Mouse (Mus musculus) heart, embryonic 12.5 days (tissue): ENCODE results near the gene Lefty1. TPM values are rescaled to one million over a fixed set of nuclear protein-coding genes. Genes with fewer than 3 reads are reported as not detected.
"Not testable (repeated sequence)": the region's sequence is repeated elsewhere in the genome, so short reads cannot be mapped to it uniquely, and the experiment has no call there.

ENCODE experiments used
- ATAC-seq: fragments of 200-750 bp; cut with Nextera tagmentation; 2 replicates; pipeline ENCODE4 v1.8.0; 2017; ENCODE audit warnings: moderate TSS enrichment, moderate library complexity; ENCODE audit not compliant: insufficient number of reproducible peaks, low FRiP score
- H3K27ac ChIP-seq: fragments of 300-500 bp; sonication (generic); 2 replicates; pipeline ENCODE4 v1.5.1; 2016; ENCODE audit warnings: mild to moderate bottlenecking, moderate library complexity; ENCODE audit not compliant: poor library complexity, severe bottlenecking
- H3K27me3 ChIP-seq: fragments of 300-500 bp; sonication (generic); replicated peaks from 2 replicates; pipeline ENCODE4 v1.6.1; 2016; ENCODE audit warnings: mild to moderate bottlenecking, moderate library complexity
- H3K36me3 ChIP-seq: fragments of 300-500 bp; sonication (generic); 2 replicates; pipeline ENCODE4 v1.6.1; 2016; ENCODE audit warnings: mild to moderate bottlenecking, moderate library complexity
- H3K4me1 ChIP-seq: fragments of 300-500 bp; sonication (generic); replicated peaks from 2 replicates; pipeline ENCODE4 v1.6.1; 2016; ENCODE audit warnings: mild to moderate bottlenecking
- H3K4me2 ChIP-seq: fragments of 300-500 bp; sonication (generic); 2 replicates; pipeline ENCODE4 v1.6.1; 2016; ENCODE audit warnings: mild to moderate bottlenecking, moderate library complexity
- H3K4me3 ChIP-seq: fragments of 300-500 bp; sonication (generic); 2 replicates; pipeline ENCODE4 v1.5.1; 2016; ENCODE audit warnings: mild to moderate bottlenecking
- H3K9ac ChIP-seq: fragments of 300-500 bp; sonication (generic); 2 replicates; pipeline ENCODE4 v1.6.1; 2016; ENCODE audit warnings: mild to moderate bottlenecking, moderate library complexity
- H3K9me3 ChIP-seq: fragments of 300-500 bp; sonication (generic); replicated peaks from 2 replicates; pipeline ENCODE4 v1.6.1; 2016; ENCODE audit warnings: mild to moderate bottlenecking, moderate library complexity
- WGBS: fragments of 180-500 bp; shearing (Covaris S2); methylation state at CpG from one replicate; pipeline ENCODE4 v1.1.7; 2016; 5-methylcytosine and 5-hydroxymethylcytosine counted together
- polyA plus RNA-seq: library from polyadenylated mRNA; unstranded; fragments of >200 nt; fragmentation: Nextera tagmentation; extraction: Ambion mirVana; gene quantifications from 2 replicates; pipeline ENCODE4 v1.2.1, GENCODE M21; 2016

The Lefty1 gene
- polyA plus RNA-seq, 1 experiment from 2014 or later = 1.00 TPM

DNA sequence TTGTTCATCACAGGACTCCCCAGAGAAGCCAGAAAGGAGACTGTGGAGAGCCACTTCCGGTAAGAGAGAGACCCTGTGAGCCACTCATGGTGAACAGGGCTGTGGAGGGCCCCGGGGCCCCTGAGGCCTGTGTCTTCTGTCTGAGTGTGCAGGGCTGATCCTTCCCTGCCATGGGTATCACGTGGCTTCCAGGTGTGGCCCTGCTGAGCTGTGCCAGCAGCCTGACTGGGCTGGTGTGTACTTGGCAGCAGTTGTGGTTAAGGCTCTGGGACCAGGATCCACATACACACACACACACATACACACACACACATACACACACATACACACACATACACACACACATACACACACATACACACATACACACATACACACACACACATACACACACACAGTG lies 23.2 kb downstream of the Lefty1 start:
- Histone ChIP-seq H3K27me3 (no peaks in the 10 kb centered on the region), H3K4me1 (no peaks in the 10 kb centered on the region), H3K36me3 (peaks cover 89% of the 10 kb centered on the region), H3K9ac (no peak overlapping the region), H3K4me2 (no peak overlapping the region), H3K27ac (no peak overlapping the region), H3K9me3 (no peaks in the 10 kb centered on the region), H3K4me3 (no peak overlapping the region)
- ATAC-seq = no peak
- WGBS = 79% methylated on average over 3 of the region's 3 CpGs

DNA sequence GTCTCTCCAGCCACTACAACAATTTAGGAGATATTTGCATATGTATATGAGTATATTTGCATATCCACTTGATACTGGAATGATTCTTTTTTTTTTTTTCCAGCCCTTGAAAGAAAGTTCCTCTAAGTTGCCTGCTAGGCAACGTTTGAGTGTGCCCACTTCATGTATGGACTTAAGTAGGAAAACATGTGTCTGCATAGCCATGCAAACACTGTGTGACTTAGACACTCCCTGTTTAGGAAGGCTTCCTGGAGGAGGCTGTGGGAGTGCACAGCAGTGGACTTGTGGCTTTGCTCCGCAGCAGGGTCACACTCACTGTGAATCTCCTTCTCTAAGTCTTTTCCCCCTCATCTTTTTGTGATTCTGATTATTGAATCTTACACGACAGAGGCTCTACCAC lies 24.0 kb downstream of the Lefty1 start:
- Histone ChIP-seq H3K27ac (no peak overlapping the region), H3K9me3 (no peaks in the 10 kb centered on the region), H3K36me3 (peaks cover 89% of the 10 kb centered on the region), H3K4me1 (no peaks in the 10 kb centered on the region), H3K4me2 (no peak overlapping the region), H3K27me3 (no peaks in the 10 kb centered on the region), H3K4me3 (no peak overlapping the region), H3K9ac (no peak overlapping the region)
- WGBS = 68% methylated on average over 3 of the region's 3 CpGs
- ATAC-seq = no peak

DNA sequence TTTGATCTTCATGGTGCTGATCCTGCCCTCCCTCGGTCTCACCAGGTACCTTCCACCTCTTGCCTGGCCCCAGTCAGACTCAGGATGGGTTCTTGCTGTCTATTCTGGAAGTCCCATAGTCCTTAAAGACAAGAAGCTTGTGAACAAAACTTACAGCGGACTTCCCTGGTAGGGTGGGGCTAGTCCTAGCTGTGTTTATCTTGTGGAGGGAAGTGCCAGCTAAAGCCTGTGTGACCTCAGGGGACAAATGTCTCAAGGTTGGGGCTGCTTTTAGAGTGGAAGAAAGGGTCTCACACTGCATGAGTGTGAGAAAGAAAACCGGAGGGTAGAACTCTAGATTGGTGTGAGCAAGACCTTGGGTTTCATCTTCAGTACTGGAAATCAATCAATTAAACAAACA lies 31.0 kb downstream of the Lefty1 start:
- Histone ChIP-seq H3K36me3 (peaks cover 83% of the 10 kb centered on the region), H3K27ac (no peak overlapping the region), H3K9ac (no peak overlapping the region), H3K4me2 (no peak overlapping the region), H3K9me3 (no peaks in the 10 kb centered on the region), H3K27me3 (no peaks in the 10 kb centered on the region), H3K4me3 (no peak overlapping the region), H3K4me1 (peaks cover 16% of the 10 kb centered on the region)
- no peak for ATAC-seq
- WGBS = 83% methylated on average over 3 of the region's 3 CpGs

DNA sequence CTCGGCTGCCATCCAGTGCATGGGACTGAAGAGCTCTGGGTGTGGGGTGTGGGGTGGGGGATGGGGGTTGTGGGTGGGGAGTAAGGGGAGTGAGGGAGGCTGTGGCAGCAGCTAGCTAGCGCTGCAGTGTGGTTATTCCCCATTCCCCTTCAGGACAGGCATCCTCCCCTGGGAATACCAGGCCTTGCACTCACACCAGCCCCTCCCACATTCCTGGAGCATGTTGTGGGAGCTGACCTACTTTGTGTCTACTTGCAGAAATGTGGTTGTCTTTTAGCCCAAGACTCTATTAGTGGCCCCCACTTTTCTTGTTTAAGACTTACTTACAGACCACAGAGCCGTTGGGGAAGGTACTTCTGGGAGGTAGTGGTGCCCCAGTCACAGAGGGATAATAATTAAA lies 31.7 kb downstream of the Lefty1 start:
- peaks cover 80% of the 10 kb centered on the region for H3K36me3 ChIP-seq

DNA sequence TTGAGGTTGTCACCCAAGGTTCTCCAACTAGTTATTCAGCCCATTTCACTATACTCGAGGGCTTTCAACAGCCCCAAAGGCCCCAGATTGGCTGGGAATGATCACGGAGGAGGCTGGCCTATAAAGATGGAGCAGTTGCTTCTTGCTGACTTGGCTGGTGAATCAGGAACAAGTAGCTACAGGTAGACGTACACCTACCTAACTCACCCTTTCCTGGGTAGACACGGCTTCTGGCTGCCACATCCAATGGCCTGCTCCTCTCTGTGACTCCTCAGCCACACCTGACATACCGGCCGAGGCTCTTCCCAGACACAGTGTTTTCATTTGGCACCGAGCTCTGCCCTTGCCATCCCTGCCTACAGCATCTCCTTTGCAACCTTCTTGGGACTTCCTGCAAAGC lies 32.4 kb downstream of the Lefty1 start:
- no peak overlapping the region for H3K4me2 ChIP-seq
- H3K27ac ChIP-seq = no peak overlapping the region
- no peak overlapping the region for H3K4me3 ChIP-seq
- no peaks in the 10 kb centered on the region for H3K9me3 ChIP-seq
- no peaks in the 10 kb centered on the region for H3K27me3 ChIP-seq
- H3K9ac ChIP-seq = no peak overlapping the region
- peaks cover 79% of the 10 kb centered on the region for H3K36me3 ChIP-seq
- ATAC-seq = no peak
- 86% methylated on average over 7 of the region's 7 CpGs for WGBS
- H3K4me1 ChIP-seq = peaks cover 16% of the 10 kb centered on the region

More for the DNA sequence above, 31.7 kb downstream of the Lefty1 start:
- H3K27ac ChIP-seq = no peak overlapping the region
- H3K9ac ChIP-seq = no peak overlapping the region
- H3K4me2 ChIP-seq = no peak overlapping the region
- H3K4me3 ChIP-seq = no peak overlapping the region
- peaks cover 16% of the 10 kb centered on the region for H3K4me1 ChIP-seq
- no peaks in the 10 kb centered on the region for H3K27me3 ChIP-seq
- no peak for ATAC-seq
- H3K9me3 ChIP-seq = no peaks in the 10 kb centered on the region
- WGBS = 35% methylated on average over 3 of the region's 3 CpGs

DNA sequence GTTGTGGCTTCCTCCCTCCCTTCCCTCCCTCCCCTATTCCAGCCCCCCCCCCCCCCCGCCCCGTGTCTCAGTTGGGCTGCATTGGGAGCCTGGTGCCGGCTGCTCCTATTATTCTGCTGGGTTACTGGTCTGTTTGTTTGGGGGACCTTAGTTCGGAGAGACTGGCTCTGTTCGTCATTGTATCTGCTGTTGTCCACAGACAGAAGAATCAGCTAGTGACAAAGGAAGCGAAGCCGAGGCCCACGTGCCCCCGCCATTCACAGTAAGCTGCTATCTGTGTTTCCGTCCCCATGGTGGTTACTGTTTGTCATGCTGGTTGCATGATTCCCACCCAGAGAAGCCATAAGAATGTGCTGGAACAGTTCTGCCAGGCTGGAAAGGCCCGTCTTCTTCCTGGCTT lies 38.1 kb downstream of the Lefty1 start:
- H3K4me1 ChIP-seq = peaks cover 12% of the 10 kb centered on the region
- no peaks in the 10 kb centered on the region for H3K27me3 ChIP-seq
- ATAC-seq = no peak
- WGBS = 72% methylated on average over 10 of the region's 11 CpGs
- no peak overlapping the region for H3K4me2 ChIP-seq
- peaks cover 43% of the 10 kb centered on the region for H3K36me3 ChIP-seq
- H3K9me3 ChIP-seq = no peaks in the 10 kb centered on the region
- no peak overlapping the region for H3K9ac ChIP-seq
- no peak overlapping the region for H3K4me3 ChIP-seq
- no peak overlapping the region for H3K27ac ChIP-seq

DNA sequence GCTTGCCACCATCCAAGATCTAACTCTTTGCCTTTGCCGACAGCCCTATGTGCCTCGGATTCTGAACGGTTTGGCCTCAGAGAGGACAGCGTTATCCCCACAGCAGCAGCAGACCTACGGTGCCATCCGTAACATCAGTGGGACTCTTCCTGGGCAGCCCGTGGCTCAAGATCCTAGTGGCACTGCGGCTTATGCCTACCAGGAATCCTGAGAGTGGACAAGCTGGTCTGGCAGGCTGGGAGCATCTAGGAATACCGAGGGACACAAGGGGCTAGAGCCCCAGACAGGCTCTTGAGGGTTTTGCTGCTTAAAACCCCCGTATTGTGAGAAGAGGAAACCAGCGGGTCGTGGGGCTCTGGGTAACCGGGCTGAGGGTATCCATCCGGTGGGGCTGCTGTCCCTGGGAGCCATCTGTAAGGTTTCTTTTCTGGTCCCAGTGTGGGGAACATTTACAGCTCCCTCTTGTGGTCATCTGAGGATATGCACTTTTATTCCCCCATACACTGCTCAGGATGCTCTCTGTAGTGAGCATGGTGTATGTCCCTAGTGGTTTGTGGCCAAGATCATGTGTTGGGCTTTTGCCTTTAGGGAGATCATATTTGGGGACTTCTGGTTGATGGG lies 39.4 kb downstream of the Lefty1 start:
- ATAC-seq = peak; percentile 47; the same call in 1 of the 2 replicates
- H3K36me3 ChIP-seq = peaks cover 35% of the 10 kb centered on the region
- H3K27me3 ChIP-seq = no peaks in the 10 kb centered on the region
- no peak overlapping the region for H3K9ac ChIP-seq
- no peak overlapping the region for H3K4me2 ChIP-seq
- 61% methylated on average over 14 of the region's 14 CpGs for WGBS
- no peaks in the 10 kb centered on the region for H3K9me3 ChIP-seq
- H3K4me3 ChIP-seq = no peak overlapping the region
- H3K4me1 ChIP-seq = peaks cover 9% of the 10 kb centered on the region
- no peak overlapping the region for H3K27ac ChIP-seq

DNA sequence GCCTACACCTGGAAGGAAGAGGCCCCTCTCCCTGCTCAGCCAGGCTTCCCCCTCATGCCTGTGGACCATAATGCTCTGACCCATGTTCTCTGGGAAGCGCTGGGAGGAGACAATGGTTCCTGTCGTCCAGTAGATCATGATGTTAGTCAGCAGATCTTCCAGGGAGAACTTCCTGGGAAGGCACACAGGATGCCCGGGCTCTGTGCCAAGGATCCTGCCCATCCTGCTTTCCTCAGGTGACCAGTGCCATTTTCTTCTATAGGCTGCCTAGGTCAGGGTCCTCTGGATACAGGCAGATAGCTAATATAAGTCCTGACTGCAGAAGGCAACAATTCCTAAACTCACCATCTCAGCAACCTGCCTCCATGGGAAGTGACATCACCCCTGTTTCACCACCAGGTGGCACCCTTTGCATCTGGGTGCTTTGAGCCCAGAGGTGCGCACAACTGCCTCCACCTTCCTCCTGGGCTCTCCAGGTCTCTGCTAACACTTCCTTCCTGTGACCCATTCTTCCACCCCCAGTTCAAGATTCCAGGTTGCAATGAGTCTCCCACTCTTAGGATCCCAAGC lies 41.4 kb downstream of the Lefty1 start:
- H3K9ac ChIP-seq = no peak overlapping the region
- no peak for ATAC-seq
- no peaks in the 10 kb centered on the region for H3K27me3 ChIP-seq
- no peaks in the 10 kb centered on the region for H3K9me3 ChIP-seq
- H3K36me3 ChIP-seq = peaks cover 19% of the 10 kb centered on the region
- H3K4me3 ChIP-seq = no peak overlapping the region
- no peak overlapping the region for H3K4me2 ChIP-seq
- 67% methylated on average over 4 of the region's 4 CpGs for WGBS
- H3K4me1 ChIP-seq = no peaks in the 10 kb centered on the region
- H3K27ac ChIP-seq = no peak overlapping the region

DNA sequence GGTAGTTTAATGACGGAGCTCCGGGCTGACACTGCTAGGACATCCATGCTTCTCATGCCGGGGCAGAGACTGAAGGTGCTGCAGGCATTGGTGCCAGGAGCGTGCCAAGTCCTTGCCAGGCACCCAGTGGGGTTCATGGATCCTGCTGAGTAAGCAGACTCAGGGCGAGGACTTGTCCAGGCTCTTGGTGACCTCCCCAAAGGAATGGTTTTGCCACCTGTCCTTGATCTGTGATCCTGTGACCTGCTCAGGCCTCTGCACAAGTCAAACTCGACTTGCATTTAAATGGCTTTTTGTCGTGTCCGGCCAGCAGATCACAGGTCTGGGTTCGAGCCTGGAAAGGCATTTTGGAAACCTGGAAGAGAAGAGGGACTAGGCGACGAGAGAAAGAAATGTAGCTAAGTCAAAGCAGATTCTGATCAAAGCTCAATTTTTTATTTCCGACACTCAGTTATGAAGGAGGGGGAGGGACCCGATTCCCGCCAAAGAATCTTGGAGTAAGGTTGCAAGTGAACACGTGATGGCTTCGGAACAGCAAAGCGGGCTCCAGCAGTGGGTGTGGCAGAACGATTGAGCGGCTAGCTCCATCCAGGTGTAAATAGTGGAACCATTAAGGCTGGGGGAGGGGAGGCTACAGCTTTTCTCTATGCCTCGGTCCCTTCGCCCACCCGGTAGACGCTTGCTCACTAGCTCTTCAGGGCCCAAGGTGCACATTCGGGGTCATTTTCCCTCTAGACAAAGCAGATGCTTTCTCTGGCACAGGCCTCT lies 44.8 kb downstream of the Lefty1 start:
- Histone ChIP-seq H3K27me3 (no peaks in the 10 kb centered on the region; the same call in 1 of the 2 replicates), H3K4me3 (no peak overlapping the region), H3K4me2 (no peak overlapping the region), H3K9ac (no peak overlapping the region), H3K27ac (no peak overlapping the region), H3K36me3 (no peaks in the 10 kb centered on the region), H3K9me3 (no peaks in the 10 kb centered on the region), H3K4me1 (no peaks in the 10 kb centered on the region)
- 78% methylated on average over 24 of the region's 24 CpGs for WGBS
- ATAC-seq = no peak

DNA sequence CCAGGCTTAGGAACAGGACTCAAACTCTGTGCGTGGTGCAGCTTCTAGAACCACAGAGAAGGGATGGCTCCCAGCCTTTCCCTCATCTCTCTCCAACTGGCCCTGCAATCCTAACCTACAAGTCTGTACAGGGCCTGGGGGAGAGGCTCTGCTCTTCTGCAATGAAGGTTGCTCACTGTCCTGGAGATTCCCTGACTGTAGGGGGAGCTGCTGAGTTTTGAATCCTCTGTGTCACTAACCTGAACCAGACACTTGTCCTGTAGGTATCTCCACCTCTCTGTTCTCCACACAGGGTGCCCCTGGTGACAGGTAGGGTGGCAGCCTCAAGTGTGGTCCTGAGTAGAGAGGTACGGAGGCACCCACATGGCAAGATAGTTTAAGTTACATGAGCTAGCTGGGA lies 45.6 kb downstream of the Lefty1 start:
- Histone ChIP-seq H3K9ac (no peak overlapping the region), H3K9me3 (no peaks in the 10 kb centered on the region), H3K4me1 (no peaks in the 10 kb centered on the region), H3K36me3 (no peaks in the 10 kb centered on the region), H3K27ac (no peak overlapping the region), H3K4me3 (no peak overlapping the region), H3K4me2 (no peak overlapping the region), H3K27me3 (no peaks in the 10 kb centered on the region; the same call in 1 of the 2 replicates)
- ATAC-seq = no peak
- WGBS = 52% methylated on average over 2 of the region's 2 CpGs

DNA sequence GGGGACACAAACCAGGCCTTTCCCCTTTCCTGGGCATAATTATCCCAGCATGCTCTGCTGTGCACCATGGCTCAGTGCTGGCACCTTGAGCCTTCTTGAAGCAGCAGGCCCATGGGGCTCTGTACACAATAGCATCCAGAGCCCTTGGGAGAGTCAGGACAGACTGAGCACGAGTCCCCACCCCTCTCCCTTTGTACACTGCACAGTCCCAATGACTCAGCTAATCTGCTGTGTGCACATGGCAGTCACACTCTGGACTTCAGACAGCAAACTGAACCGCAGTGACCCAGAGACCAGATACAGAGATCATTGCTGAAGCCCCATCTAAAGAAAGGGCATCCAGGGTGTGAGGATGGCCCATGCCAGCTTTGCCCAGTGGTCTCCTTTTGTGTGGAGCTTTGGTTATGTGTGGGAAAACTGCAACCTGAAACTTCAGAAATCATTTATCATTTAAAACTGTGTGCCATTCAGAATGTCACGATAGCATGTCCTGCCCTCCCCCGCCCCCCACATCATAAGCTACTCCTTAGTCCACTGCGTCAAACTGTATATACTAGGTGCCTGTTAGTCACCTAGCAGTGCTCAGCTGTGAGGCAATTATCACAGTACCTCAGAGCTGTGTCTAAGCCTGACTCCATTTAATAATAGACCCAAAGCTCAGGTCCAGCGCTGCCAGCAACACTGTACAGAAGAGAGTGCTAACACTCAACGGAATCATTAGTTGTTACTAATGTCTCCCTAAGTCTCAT lies 46.6 kb downstream of the Lefty1 start:
- H3K4me3 ChIP-seq, H3K27ac ChIP-seq, H3K4me1 ChIP-seq, H3K9ac ChIP-seq, H3K36me3 ChIP-seq, H3K9me3 ChIP-seq, H3K4me2 ChIP-seq, H3K27me3 ChIP-seq: not testable (repeated sequence)
- WGBS = 77% methylated on average over 7 of the region's 7 CpGs
- ATAC-seq = peak; percentile 91
